Mouse (Mus musculus) embryo, embryonic 10 days (tissue): ENCODE results near the gene Fhad1.
A peak's percentile ranks its signal among the peaks of the same experiment; 100 is the strongest.

Source experiments
- DNase-seq: peaks from one replicate; pipeline ENCODE4 v3.0.0-alpha.2; 2015; ENCODE audit warnings: low spot score

The Fhad1 gene

DNA sequence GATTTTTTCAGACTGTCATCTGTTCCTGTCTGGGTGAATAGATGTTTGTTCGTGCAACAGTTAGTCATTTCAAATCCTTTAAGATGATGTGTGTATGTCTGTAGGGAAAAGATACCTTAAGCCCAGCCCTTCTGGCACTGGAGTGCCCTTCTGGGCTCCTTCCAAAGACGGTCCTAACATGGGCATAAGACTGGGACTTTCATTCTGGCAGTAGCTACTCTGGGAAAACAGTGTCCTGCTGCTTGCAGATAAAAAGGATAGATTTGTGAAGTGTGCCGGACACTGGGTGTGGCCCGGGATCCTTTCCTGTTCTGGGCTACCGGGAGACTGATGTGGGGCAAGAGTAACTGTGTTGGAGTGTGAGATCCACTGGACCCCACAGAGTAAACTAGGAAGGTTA, 132.9 kb downstream of the Fhad1 start:
- DNase-seq, result no peak

DNA sequence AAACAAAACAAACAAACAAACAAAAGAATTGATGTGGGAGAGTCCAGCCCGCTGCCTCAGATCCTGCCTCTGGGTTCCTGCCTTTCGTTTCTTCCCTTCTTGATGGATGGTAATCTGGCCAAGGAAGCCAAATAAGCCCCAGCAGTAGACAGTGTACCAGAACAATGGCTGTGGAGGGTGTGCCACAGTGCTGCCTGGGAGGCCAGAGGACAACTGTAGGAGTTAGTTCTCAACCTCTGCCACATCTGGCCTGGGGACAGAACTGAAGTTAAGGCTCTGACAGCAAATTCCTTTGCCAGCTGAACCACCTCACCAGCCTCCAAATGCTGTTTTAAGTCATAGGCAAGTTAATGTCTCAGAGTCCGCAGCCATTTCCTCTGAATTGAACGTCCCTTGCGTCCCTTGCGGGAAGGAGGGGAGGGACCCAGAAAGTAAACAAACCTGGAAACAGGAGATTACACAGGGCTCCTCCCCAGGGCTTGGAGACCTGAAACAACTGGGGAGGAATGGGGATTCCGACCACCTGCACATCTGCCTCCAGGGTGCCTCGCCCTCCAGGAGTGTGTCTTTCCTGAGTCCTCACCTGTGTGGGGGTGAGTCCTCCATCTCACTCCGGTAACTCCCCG, 133.5 kb downstream of the Fhad1 start:
- no peak for DNase-seq

DNA sequence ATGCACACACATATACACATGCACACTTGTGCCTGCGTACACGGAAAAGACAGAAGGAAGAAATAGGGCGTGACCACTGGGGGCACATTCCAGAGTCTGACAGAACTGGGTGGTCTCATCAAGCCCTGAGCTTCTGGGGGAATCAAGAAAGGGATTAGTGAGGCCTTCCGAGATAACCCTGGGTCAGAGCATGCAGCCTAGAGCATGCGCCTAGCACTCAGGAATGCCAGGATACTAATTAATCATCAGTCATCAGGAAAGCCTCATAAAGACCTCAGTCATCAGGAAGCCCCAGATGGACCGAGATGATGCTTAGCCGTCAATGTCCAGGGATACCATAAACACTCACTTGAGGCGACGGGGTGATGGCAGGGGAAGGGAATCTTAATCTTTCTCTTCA, 135.0 kb downstream of the Fhad1 start:
- DNase-seq, result peak; percentile 45

DNA sequence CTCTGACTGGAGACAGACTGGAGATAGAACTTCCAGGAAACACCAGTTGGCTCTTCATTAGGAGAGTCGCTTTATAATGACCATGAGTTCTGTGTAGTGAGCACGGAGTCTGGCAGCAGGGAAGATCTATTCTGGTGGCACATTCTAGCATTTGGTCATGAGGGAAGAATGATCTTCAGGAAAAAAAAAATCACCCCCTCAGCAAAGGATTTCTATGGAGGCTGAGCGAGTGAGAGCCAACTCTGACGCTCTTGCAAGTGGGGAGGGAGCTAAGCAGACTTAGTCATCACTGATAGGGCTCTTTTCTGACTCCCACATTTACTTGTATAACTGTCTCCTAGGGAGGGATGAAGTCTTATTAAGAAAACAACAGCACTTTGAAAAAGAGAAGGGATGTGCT, 135.8 kb downstream of the Fhad1 start:
- DNase-seq, result no peak

DNA sequence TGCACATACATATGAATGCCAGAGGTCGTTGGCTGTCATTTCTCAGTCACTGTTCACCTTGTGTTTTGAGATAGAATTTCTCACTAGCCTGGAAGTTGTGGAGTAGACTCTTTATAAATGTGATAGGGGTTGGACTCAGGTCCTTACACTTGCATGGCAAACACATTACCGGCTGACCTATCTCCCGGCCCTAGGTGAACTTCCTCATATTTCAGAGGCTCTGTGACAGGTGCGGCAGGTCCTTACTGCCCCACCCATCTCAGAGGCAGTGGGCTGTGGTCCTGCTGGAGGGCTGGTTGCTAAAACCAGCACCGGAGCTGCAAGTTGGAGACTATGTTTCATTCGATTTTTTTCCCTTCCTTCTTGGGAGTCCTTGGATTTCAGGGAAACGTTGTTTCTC, 136.3 kb downstream of the Fhad1 start:
- DNase-seq, result no peak

DNA sequence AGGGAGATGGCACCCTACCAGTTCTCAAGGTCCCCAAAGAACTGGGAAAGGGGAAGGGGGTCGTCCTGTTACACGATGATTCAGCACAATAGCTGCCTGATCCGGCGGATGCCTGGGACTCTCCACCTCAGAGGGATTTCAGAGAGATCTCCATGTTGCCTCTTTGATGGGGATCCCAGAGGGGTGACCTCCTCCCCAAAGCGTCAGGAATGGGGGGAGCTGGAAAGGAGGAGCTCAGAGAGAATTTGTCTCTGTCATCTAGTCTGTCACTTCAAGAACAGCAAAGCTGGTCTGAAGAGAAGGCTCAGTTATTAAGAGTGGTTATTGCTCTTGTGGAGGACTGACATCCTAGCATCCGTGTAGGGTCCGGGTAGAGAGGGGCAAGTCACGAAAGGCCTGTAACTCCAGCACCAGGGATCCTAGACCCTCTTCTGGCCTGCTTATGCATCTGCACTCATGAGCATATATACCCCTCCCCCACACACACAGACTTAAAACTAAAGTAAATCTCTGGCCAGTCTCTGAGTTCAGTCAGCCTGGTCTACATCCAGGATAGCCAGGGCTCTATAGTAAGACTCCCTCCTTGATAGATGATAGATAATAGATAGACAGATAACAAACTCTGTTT, 139.3 kb downstream of the Fhad1 start:
- DNase-seq, result no peak

DNA sequence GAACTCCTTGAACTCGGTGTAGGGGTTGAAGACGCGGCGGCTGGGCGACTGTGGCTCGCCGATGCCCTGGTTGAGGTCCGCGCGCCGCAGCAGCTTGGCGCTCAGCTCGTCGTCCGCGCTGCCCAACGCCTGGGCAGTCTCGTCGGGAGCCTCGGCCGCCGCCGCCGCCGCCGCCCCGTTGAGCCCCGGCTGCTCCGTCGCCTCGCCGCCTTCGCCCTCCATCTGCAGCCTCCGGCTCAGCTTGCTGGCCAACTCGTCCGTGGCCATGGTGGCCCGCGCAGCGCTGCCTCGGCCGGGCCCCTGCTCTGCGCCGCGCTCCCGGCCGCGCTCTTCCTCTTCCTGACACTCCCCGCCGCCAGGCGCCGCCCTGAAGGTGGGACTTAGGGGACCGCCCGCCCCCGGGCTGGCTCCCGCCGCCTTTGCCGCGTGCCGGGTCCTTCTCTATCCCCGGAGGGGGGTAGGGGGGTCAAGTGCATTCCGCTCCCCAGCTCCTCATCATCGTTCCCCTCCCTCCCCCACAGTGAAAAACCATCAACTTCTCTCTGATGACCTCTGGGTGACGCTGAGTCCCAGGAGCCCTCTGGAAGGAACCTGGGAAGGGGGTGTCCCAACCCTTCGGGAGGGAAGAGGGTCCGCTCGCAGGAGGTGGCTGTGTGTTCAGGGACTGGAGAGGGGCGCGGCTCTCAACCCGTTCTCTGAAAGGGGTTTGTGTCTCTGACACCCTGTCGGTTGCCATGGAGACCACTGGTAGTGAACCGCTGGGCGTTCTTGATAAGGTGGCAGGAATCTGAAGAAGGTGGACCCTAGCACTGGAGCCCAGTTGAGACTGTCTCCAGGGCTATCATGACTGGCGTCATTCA, 140.1 kb downstream of the Fhad1 start, which contains the start of gene Efhd2:
Gene Efhd2 (minus strand): TSS at position 320 of the 860 bp plus-strand sequence.
- DNase-seq, result peak; percentile 90

DNA sequence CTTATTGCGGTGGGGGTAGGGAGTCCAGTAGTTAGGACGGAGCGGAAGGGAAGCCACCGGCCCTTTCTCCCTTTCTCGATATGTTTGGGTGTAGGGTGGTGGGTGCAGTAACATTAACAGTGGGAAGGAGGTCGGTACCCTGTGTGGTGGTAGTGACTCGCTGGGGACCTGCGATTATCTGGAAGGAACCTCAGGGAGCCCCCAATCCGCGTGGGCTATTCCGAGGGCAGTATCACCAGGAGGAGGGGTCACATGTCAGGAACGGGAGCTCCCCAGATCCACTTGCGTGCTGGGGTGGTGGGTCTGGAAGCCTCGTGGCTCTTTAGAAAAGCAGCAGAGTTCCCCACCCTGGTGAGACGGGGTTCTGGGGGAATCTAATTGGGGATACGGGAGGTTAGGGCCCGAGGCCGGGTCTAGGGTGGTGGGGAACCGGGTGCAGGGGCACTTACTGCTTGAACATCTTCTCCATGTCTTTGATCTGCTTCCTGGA, 140.7 kb downstream of the Fhad1 start:
- DNase-seq, result no peak

DNA sequence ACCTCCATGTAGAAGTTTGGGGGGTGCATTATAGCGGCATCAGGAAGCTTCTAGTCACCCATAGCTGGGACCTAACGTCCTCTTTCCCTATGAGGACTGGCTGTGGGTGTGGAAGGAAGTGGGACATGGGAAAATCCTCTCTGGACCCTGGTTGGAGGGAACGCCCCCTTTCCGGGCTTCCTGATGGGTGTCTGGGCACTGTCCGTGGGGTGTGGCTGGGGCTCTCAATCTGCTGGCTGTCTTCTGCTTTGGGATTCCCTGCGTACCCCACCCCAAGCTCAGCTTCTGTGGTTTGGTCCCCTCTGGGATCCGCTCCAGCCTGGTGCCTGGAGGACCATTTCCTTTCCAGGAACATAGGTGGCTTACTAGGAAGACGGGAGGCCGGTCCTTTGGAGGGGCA, 141.9 kb downstream of the Fhad1 start:
- DNase-seq, result no peak

DNA sequence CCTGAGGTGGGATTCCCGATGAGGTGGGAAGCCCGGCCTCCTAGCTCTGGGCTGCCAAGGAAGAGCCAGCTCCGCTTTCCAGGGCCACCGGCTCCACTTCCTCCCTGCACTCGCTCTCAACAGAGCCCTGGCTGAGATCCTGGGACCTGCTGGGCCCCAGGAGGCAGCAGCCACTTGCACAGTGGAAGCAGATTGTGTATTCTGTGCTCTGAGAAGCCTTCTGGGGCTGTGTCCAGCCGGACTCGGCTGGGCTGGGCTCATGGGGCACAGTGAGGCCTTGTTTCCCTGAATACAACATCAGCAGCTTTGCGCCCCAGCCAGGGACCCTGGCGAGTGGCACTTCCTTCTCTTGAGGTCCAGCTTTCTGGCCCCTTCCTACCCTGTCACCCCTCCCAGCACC, 143.0 kb downstream of the Fhad1 start:
- no peak for DNase-seq

DNA sequence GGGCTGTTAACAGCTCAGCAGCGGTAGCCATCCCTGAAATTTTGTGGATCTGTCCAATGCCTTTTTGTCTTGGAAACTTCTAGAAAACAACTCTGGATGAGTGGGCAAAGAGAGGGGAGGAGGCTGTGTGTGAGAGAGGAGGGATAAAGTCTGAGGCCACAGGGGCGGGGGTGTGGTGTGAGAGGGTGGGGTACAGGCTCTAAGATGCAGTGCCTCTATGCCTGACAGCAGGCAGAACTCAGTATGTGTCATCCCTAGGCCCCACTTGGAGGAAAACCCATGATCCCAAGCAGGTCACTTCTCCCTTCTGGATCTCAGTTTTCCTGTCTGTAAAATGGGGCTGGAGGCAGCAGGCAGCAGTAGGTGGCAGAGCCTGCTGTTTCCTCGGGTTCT, 143.6 kb downstream of the Fhad1 start:
- no peak for DNase-seq

DNA sequence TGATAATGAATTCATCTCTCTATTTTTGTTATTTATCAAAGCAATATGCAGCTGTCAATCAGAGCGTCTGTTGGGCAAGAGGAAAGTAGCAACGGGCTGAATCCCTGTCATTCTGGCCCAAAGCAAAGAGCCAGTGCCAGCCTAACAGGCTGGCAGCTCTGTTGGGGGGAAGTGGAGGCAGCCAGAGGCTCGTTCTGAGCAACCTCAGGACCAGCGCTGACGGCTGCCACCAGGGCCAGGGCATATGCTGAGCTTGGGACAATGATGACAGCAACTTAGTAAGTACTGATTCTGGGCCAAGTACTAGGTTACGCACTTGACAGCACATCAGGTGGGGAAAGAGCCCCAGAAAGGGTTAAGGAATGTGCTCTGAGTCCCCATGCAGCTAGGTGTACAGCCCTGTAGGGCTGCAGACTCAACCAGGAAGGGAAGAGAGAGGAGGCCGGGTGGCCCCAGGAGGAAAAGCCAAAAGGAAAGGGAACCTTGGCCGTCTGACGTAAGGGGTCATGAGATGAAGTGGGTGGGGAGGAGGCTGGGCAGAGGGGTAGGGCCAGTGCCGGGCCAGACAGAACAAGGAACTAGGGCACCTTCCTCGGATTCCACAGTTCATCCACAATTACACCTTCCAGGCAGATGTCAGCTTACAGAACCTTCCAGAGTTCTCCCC, 144.1 kb downstream of the Fhad1 start:
- no peak for DNase-seq

DNA sequence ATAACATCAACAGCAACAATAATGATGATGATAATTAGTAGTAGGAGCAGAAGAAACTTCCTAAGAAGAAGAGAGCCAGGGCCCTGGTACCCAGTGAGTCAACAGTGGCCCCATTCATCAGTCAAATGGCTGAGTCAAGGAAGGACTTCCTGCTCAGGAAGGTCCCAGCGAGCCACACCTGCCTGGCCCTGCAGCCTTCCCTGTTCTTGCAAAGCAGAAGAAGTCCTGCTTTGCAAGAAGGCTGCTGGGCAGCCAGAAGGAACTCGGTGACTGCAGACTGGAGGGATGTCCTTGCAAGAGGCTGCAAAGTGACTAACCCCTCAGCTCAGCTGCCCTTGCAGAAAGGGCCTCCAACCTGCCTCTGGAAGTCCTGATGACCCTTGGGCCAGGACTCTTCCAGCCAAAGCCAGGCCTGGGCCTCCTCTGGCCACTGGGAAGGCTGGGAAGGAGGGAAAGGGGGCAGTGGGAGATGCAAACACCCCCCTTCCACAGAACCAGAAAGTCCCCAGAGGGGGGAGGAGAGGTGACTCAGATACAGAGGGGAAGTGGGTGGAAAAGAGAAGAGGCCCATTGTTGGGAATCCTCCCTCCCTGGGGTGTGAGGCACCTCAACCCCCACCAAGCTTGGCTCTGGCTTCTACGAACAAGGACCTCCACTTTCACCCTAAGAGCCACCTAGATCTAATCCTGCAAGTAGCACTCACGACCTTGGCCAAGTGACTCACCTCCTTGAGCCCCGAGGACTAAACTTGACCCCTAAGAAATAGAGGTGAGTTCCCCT, 145.3 kb downstream of the Fhad1 start:
- DNase-seq, result no peak

DNA sequence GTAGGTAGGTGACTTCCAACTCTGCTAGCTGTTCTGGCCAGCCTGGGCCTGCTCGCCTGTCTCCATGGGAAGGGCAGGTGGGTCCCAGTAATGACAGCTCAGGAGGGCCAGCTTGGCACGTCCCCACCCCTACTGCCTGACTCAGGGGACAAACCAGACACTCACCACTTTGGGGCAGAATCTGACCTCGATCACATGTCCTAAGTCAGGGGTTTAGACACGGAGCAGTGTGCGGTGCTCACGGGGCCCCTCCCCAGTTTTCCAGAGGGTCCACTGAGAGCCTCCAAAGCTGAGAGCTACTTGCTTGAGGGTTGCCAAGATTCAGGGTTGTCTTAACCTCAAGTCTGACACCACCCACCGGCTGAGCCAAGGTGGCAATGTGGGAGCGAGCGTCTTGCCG, 146.8 kb downstream of the Fhad1 start:
- no peak for DNase-seq

DNA sequence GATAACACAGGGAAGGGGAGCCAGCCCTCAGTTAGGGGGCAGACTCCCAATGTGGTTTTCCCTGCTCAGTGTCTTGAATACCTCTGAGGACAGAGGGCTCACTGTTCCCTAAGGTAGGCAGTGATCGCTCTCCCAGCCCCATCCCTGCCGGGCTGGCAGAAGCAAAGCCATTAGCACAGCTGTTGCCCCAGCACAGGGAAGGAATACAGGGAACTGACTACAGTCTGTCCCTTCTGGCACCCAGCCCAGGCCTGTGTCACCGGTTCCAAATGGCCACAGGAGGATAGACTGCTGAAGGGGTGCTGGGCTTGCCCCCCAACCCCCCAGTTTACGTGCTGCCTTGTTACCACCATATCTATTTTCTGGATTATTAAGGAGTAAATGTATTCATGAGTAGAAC, 147.4 kb downstream of the Fhad1 start:
- no peak for DNase-seq

DNA sequence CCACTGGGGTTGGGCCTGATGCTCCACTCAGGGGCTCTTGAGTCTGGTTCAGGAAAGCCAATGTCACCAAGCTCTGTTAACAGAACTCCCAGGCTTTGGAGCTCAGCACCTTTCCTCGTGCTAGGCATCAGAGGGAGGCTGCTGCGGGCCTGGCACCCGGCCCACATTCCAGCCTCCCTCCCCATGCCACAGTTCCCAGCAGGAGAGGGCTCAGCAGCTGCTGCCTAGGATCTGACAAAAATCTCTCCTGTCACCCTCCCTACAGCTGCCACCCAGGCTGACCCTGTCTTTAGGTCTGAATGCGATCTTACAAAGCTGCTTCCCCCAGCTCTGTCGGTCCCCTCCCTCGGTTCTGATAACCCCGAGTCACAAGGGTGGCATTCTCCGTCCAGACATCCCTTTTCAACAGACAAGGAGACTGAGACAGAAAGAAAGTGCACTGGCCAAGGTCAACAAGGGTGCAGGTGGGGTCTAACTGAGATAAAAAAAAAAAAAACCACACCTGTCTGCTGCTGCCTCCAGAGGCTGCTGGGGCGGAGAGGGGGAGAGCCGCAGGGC, 147.9 kb downstream of the Fhad1 start:
- DNase-seq, result no peak

DNA sequence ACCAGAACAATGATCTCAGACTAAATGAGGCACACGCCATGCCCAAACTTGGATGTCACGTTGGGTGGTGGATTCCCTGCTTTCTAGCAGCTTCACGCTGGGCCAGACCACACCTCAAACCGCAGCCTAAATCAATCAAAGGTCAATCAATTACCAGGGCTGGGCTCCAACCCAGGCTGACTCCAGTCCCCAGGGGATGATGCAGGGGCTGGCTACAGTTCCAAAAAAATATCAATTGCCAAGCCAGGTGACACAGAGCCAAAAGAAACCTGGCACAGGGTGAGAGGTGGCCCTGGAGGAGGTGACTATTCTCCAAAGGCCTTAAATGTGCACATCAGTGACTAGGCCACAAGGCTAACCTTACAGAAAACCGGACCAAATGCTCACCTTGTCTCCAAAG, 149.3 kb downstream of the Fhad1 start:
- no peak for DNase-seq

DNA sequence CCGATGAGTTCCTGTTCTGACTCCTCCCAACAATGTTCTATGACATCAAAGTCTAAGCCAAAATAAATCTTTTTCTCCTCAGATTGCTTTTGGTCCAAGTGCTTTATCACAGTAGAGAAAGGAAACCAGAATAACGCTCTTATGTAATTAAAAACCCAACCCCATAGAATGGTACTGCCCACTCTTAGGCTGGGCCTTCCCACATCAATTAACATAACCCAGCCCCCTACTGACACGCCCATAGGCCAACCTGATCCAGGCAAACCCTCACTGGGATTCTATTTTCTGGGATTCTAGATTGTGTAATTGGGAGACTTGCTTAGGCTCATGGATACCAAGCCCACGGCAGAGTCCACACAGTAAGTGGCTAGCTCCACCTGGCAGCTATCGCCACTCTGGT, 149.9 kb downstream of the Fhad1 start:
- DNase-seq, result no peak

DNA sequence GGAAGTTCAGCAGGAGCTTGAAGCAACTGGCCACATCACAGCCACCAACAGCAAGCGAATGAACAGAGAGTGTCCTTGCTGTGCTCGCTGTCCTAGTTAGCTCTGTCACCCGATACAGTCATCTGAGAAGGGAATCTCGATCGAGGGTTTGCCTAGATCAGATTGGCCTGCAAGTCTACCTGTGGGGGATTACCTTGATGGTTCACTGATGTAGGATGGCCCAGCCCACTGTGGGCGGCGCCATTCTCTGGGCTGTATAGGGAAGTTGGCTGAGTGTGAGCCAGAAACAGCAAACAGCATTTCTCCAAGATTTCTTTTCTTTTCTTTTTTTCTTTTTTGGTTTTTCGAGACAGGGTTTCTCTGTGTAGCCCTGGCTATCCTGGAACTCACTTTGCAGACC, 150.4 kb downstream of the Fhad1 start:
- DNase-seq, result no peak

DNA sequence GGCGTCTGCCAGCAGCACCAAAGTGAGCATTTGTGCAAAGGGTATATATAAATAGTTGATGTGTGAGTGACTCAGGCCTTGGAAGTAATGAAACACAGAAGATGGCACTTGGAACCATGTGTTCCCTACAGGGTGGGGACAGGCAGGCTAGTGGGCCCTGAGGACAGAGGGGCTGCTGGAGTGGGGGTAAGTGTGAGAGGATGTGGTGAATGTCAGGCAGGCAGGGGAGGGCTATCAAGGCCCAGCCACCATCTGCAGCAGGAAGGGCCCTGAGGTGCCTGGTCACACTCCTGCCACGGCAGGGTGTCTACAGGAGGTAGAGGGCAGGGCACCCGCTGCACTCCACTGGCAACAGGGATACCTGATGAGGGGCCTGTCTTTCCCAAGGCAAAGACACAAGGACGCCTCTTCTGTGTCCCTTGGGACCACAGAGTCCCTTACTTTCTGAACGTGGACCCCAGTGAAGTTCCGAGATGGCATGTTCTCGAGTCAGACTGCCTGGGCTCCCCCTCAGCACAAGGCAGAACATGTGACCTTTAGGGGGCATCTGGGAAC, 151.1 kb downstream of the Fhad1 start:
- DNase-seq, result no peak

DNA sequence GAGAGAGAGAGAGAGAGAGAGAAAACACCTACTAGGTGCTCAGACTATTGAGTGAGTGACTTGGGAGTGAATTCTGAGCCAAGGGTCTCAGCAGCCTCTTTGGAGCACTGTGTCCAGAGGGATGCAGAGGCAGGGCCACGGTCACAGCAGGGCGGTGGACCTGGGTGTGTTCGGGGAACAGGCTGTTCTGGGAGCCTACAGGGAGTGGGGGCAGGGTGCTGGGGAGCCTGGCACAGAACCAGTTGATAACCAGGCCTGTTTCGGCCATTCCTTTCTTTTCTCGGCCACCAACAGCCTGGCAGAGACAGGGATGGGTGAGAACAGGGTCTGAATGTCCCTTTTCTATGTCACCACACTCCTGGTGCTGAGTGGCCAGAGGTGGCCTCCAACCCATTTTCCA, 152.0 kb downstream of the Fhad1 start:
- no peak for DNase-seq
